Mouse (Mus musculus): ENCODE results near the gene Fam24b. TPM values are rescaled to one million over a fixed set of nuclear protein-coding genes. Genes with fewer than 3 reads are reported as not detected.

The Fam24b gene
- polyA plus RNA-seq, 1 experiment from 2014 or later = not detected

DNA sequence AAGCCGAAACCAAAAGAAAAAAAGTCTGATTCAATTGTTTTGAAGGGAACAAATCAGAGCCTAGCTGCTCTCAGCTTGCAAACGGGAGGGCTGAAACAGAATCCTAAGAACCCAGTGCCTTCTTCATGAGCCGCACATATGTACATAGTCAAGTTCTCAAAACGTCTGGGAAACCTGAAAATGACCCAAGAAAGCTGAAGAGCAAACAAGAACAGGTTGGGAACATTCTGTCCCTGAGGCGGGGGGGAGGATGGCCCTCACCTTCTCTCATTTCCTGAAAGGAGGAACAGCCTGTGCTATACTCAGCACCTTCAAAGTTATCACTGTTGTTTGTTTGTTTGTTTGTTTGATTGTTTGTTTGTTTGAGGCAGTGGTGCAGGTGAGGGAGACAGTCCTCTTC, 22.6 kb downstream of the Fam24b start:
- no peaks in the 10 kb centered on the region for H3K27me3 ChIP-seq (ENCODE audit: control insufficient read depth, insufficient read depth, low read depth, low read length)
- H3K36me3 ChIP-seq (ENCODE audit: control insufficient read depth, insufficient read depth, low read length) = no peaks in the 10 kb centered on the region
- H3K4me1 ChIP-seq (ENCODE audit: control insufficient read depth, insufficient read depth, low read length) = no peaks in the 10 kb centered on the region
- WGBS = 80% methylated on average over 5 of the region's 5 CpGs
- no peaks in the 10 kb centered on the region for H3K9me3 ChIP-seq (replicated peaks; ENCODE audit: control insufficient read depth, low read length, poor library complexity, severe bottlenecking)
- H3K27ac ChIP-seq (ENCODE audit: low read length) = no peak overlapping the region
- no peak overlapping the region for H3K4me3 ChIP-seq (ENCODE audit: low read depth, low read length)
- ATAC-seq = no peak
- no peak overlapping the region for H3K4me2 ChIP-seq (ENCODE audit: low read length)
- H3K9ac ChIP-seq (ENCODE audit: low read depth, low read length) = no peak overlapping the region

GRCm38 (mm10) chr7:131303340-131303739, 26.0 kb downstream of the Fam24b start:
- 81% methylated on average over 8 of the region's 8 CpGs for WGBS
- no peaks in the 10 kb centered on the region for H3K27me3 ChIP-seq (ENCODE audit: control insufficient read depth, insufficient read depth, low read depth, low read length)
- no peaks in the 10 kb centered on the region for H3K9me3 ChIP-seq (replicated peaks; ENCODE audit: control insufficient read depth, low read length, poor library complexity, severe bottlenecking)
- H3K4me1 ChIP-seq (ENCODE audit: control insufficient read depth, insufficient read depth, low read length) = no peaks in the 10 kb centered on the region
- no peak overlapping the region for H3K9ac ChIP-seq (ENCODE audit: low read depth, low read length)
- no peak overlapping the region for H3K4me2 ChIP-seq (ENCODE audit: low read length)
- no peak overlapping the region for H3K27ac ChIP-seq (ENCODE audit: low read length)
- H3K36me3 ChIP-seq (ENCODE audit: control insufficient read depth, insufficient read depth, low read length) = no peaks in the 10 kb centered on the region
- H3K4me3 ChIP-seq (ENCODE audit: low read depth, low read length) = no peak overlapping the region
- no peak for ATAC-seq

GRCm38 (mm10) chr7:131297151-131297550, 32.2 kb downstream of the Fam24b start:
- no peaks in the 10 kb centered on the region for H3K36me3 ChIP-seq (ENCODE audit: control insufficient read depth, insufficient read depth, low read length)
- WGBS = 78% methylated on average over 8 of the region's 8 CpGs
- no peaks in the 10 kb centered on the region for H3K27me3 ChIP-seq (ENCODE audit: control insufficient read depth, insufficient read depth, low read depth, low read length)

More at GRCm38 (mm10) chr7:131297151-131297550, 32.2 kb downstream of the Fam24b start:
- no peak overlapping the region for H3K27ac ChIP-seq (ENCODE audit: low read length)
- H3K9me3 ChIP-seq (replicated peaks; ENCODE audit: control insufficient read depth, low read length, poor library complexity, severe bottlenecking) = no peaks in the 10 kb centered on the region
- no peak for ATAC-seq
- no peaks in the 10 kb centered on the region for H3K4me1 ChIP-seq (ENCODE audit: control insufficient read depth, insufficient read depth, low read length)
- no peak overlapping the region for H3K9ac ChIP-seq (ENCODE audit: low read depth, low read length)
- H3K4me3 ChIP-seq (ENCODE audit: low read depth, low read length) = no peak overlapping the region
- H3K4me2 ChIP-seq (ENCODE audit: low read length) = no peak overlapping the region

Other genes with a start within 250 kb of the Fam24b start
- not detected in 2 replicates for gene 4933402N03Rik, start 183.2 kb downstream of the Fam24b start, polyA plus RNA-seq (2015; fragmentation: Nextera tagmentation; extraction: Ambion mirVana)
- gene 5430419D17Rik, start 155.1 kb downstream of the Fam24b start, polyA plus RNA-seq (2015; fragmentation: Nextera tagmentation; extraction: Ambion mirVana) = not detected in 2 replicates
- not detected in 2 replicates for gene Cuzd1, start 7.2 kb downstream of the Fam24b start, polyA plus RNA-seq (2015; fragmentation: Nextera tagmentation; extraction: Ambion mirVana)
- not detected in 2 replicates for gene Fam24a, start 4.3 kb upstream of the Fam24b start, polyA plus RNA-seq (2015; fragmentation: Nextera tagmentation; extraction: Ambion mirVana)
- 29.9 and 32.4 TPM in 2 replicates for gene 2310057M21Rik, start 33.2 kb upstream of the Fam24b start, polyA plus RNA-seq (2015; fragmentation: Nextera tagmentation; extraction: Ambion mirVana)
- 48.6 and 49.2 TPM in 2 replicates for gene Pstk, start 41.6 kb upstream of the Fam24b start, polyA plus RNA-seq (2015; fragmentation: Nextera tagmentation; extraction: Ambion mirVana)
- gene Ikzf5, start 81.0 kb upstream of the Fam24b start, polyA plus RNA-seq (2015; fragmentation: Nextera tagmentation; extraction: Ambion mirVana) = 12.6 and 15.0 TPM in 2 replicates
- gene Acadsb, start 81.1 kb upstream of the Fam24b start, polyA plus RNA-seq (2015; fragmentation: Nextera tagmentation; extraction: Ambion mirVana) = 115 and 121 TPM in 2 replicates
- 0.20 and 0.85 TPM in 2 replicates for gene Hmx3, start 213.4 kb upstream of the Fam24b start, polyA plus RNA-seq (2015; fragmentation: Nextera tagmentation; extraction: Ambion mirVana)
- gene Hmx2, start 219.3 kb upstream of the Fam24b start, polyA plus RNA-seq (2015; fragmentation: Nextera tagmentation; extraction: Ambion mirVana) = 0.57 and 1.7 TPM in 2 replicates
- gene Bub3, start 230.7 kb upstream of the Fam24b start, polyA plus RNA-seq (2015; fragmentation: Nextera tagmentation; extraction: Ambion mirVana) = 146 and 160 TPM in 2 replicates

Measured in midbrain, embryonic 16.5 days (tissue).